Comparison of ENCODE assay signal across 13 mouse cellular contexts in the genomic region with DNA sequence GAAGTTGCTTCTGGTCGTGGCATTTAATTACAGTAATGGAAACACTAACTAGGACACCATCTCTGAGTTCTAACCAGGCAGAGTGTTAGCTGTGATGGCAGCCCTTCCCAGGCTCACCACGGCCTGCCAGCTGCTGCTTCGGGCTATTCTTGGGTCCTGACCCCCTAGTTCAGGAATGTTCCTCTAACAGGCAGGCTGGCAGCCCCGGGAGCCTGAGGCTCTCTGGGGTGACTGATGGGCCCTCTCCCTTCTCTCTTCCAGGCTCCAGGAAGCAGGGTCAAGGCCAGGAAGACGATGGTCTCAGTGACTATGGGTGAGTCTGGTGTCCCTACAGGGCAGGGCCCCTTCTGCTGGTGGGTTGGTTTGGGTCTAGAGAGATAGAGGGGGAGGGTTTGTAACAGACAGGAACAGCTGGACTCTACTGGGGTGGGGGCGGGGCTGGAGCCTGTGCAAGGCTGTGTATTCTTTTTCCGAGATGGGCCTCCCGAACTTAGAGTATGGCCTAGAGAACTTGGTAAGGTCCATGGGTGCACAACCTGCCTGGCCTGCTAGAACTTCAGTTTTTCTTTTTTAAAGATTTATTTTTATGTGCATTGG. TPM values are rescaled to one million over a fixed set of nuclear protein-coding genes. Genes with fewer than 3 reads are reported as not detected.
DNase-seq lines count a peak whose midpoint lies in the region; ATAC-seq and TF ChIP-seq lines count a peak whose summit lies in the region.
"Had no signal": no experiment of that assay in that cellular context is flagged by ENCODE, and none has a peak within 500 bp of the region (broad histone marks: within the 10 kb centered on the region; RNA-seq: fewer than 3 reads in every experiment).

No protein-coding gene starts in this region.

- H3K36me3 ChIP-seq in liver, embryonic 12.5 days = peaks cover 82% of the 10 kb centered on the region
- peaks cover 39% of the 10 kb centered on the region for H3K36me3 ChIP-seq in heart, embryonic 15.5 days
- H3K36me3 ChIP-seq in myocyte (ENCODE audit: control insufficient read depth, insufficient read depth) = peaks cover 4% of the 10 kb centered on the region
- peaks cover 29% of the 10 kb centered on the region for H3K36me3 ChIP-seq in hindbrain, embryonic 16.5 days (ENCODE audit: control insufficient read depth, insufficient read depth, low read length)
- peaks cover 20% of the 10 kb centered on the region for H3K36me3 ChIP-seq in forebrain, embryonic 16.5 days (ENCODE audit: control insufficient read depth, insufficient read depth)

- H3K9ac ChIP-seq in liver, embryonic 12.5 days = peak overlapping the region; percentile 31; the same call in 1 of the 2 replicates
- H3K9ac ChIP-seq in heart, embryonic 15.5 days = peak overlapping the region; percentile 20; the same call in 1 of the 2 replicates
- H3K9ac ChIP-seq in hindbrain, embryonic 16.5 days (ENCODE audit: low read depth, low read length) = no peak overlapping the region
- no peak overlapping the region for H3K9ac ChIP-seq in forebrain, embryonic 16.5 days (replicated peaks; ENCODE audit: low read depth, low read length)

- WGBS in liver, embryonic 12.5 days (ENCODE audit: insufficient replicate concordance) = 46% methylated on average over 8 of the region's 8 CpGs
- 39% methylated on average over 8 of the region's 8 CpGs for WGBS in heart, embryonic 15.5 days
- 78% methylated on average over 8 of the region's 8 CpGs for WGBS in hindbrain, embryonic 16.5 days
- WGBS in forebrain, embryonic 16.5 days = 82% methylated on average over 8 of the region's 8 CpGs

- TF ChIP-seq POLR2A in myocyte (IDR thresholded peaks at IDR 0.05; ENCODE audit: insufficient read length, low read depth) = peak; percentile 36

- H3ac ChIP-seq in myocyte (ENCODE audit: control insufficient read depth, insufficient read length) = no peak overlapping the region

- H3K4me2 ChIP-seq in liver, embryonic 12.5 days = peak overlapping the region; percentile 29; the same call in 1 of the 2 replicates
- peak overlapping the region; percentile 48 for H3K4me2 ChIP-seq in heart, embryonic 15.5 days
- H3K4me2 ChIP-seq in myocyte (ENCODE audit: low read depth) = peak overlapping the region; percentile 88
- no peak overlapping the region for H3K4me2 ChIP-seq in hindbrain, embryonic 16.5 days (ENCODE audit: low read length)
- no peak overlapping the region for H3K4me2 ChIP-seq in forebrain, embryonic 16.5 days (ENCODE audit: low read length)

- DNase-seq in liver = no peak
- DNase-seq in gastrocnemius, adult 8-10 months (ENCODE audit: low spot score in 2 of 2) = peak; percentile 69 to 84
- DNase-seq in spleen, postnatal 36 days (ENCODE audit: low spot score in 2 of 2) = no peak
- DNase-seq: cerebellum, postnatal 25 days; kidney, adult 9 months; lung, postnatal 36 days had no signal

- ATAC-seq in liver, embryonic 12.5 days = peak; percentile 44; the same call in 1 of the 2 replicates
- peak; percentile 79 for ATAC-seq in heart, embryonic 15.5 days (replicated peaks; ENCODE audit: insufficient number of reproducible peaks, insufficient read depth, low FRiP score, low read depth)
- ATAC-seq in hindbrain, embryonic 16.5 days = no peak
- ATAC-seq in forebrain, embryonic 16.5 days = no peak

- H3K79me2 ChIP-seq in myocyte (ENCODE audit: control insufficient read depth, insufficient read depth) = peaks cover 15% of the 10 kb centered on the region

- H3K4me3 ChIP-seq in liver, embryonic 12.5 days = no peak overlapping the region
- peak overlapping the region; percentile 26 for H3K4me3 ChIP-seq in heart, embryonic 15.5 days
- H3K4me3 ChIP-seq in myocyte = peak overlapping the region; percentile 17
- H3K4me3 ChIP-seq in hindbrain, embryonic 16.5 days (ENCODE audit: low read length) = no peak overlapping the region
- H3K4me3 ChIP-seq in forebrain, embryonic 16.5 days (replicated peaks; ENCODE audit: low read length) = no peak overlapping the region

- H3K9me3 ChIP-seq in liver, embryonic 12.5 days (replicated peaks) = no peaks in the 10 kb centered on the region
- H3K9me3 ChIP-seq in heart, embryonic 15.5 days (replicated peaks) = no peaks in the 10 kb centered on the region
- no peaks in the 10 kb centered on the region for H3K9me3 ChIP-seq in hindbrain, embryonic 16.5 days (ENCODE audit: control insufficient read depth, low read length)
- no peaks in the 10 kb centered on the region for H3K9me3 ChIP-seq in forebrain, embryonic 16.5 days (ENCODE audit: control insufficient read depth, low read length)

- H3K27ac ChIP-seq in liver, embryonic 12.5 days = 0 out of 2 replicates have a peak overlapping the region, but pooled peaks have one; percentile 3
- peak overlapping the region; percentile 87 for H3K27ac ChIP-seq in heart, embryonic 15.5 days
- H3K27ac ChIP-seq in hindbrain, embryonic 16.5 days (ENCODE audit: low read depth, low read length) = no peak overlapping the region
- no peak overlapping the region for H3K27ac ChIP-seq in forebrain, embryonic 16.5 days (ENCODE audit: low read length)

- peaks cover 24% of the 10 kb centered on the region for H3K4me1 ChIP-seq in liver, embryonic 12.5 days
- H3K4me1 ChIP-seq in heart, embryonic 15.5 days (replicated peaks) = peaks cover 19% of the 10 kb centered on the region
- no peaks in the 10 kb centered on the region for H3K4me1 ChIP-seq in hindbrain, embryonic 16.5 days (ENCODE audit: control insufficient read depth, insufficient read depth, low read depth, low read length)
- H3K4me1 ChIP-seq in forebrain, embryonic 16.5 days (replicated peaks; ENCODE audit: control insufficient read depth, insufficient read depth, low read length) = no peaks in the 10 kb centered on the region

- no peaks in the 10 kb centered on the region for H3K27me3 ChIP-seq in liver, embryonic 12.5 days (replicated peaks)
- no peaks in the 10 kb centered on the region for H3K27me3 ChIP-seq in heart, embryonic 15.5 days
- no peaks in the 10 kb centered on the region for H3K27me3 ChIP-seq in myocyte (ENCODE audit: control insufficient read depth, insufficient read depth, insufficient read length)
- no peaks in the 10 kb centered on the region for H3K27me3 ChIP-seq in hindbrain, embryonic 16.5 days (replicated peaks; ENCODE audit: control insufficient read depth, insufficient read depth, low read length)
- H3K27me3 ChIP-seq in forebrain, embryonic 16.5 days (replicated peaks; ENCODE audit: control insufficient read depth, insufficient read depth, low read length) = no peaks in the 10 kb centered on the region
- H3K27me3 ChIP-seq: CH12.LX had no signal

TF ChIP-seq in myocyte, 11 proteins besides CTCF, POLR2A, EP300 and RAD21 (continues in another document):
- TF ChIP-seq TCF3 (IDR thresholded peaks at IDR 0.05; ENCODE audit: insufficient read length, low read depth) = no peak
- TF ChIP-seq REST (IDR thresholded peaks at IDR 0.05; ENCODE audit: insufficient read depth, insufficient read length) = no peak
- TF ChIP-seq E2F4 (IDR thresholded peaks at IDR 0.05; ENCODE audit: insufficient read depth) = no peak
- no peak for TF ChIP-seq SRF (IDR thresholded peaks at IDR 0.05; ENCODE audit: control insufficient read depth, insufficient read length, low read depth)
- TF ChIP-seq MAX (IDR thresholded peaks at IDR 0.05; ENCODE audit: low read depth) = no peak
- TF ChIP-seq USF1 (IDR thresholded peaks at IDR 0.05; ENCODE audit: low read depth) = no peak
- TF ChIP-seq MYOD1 (IDR thresholded peaks at IDR 0.05; ENCODE audit: control insufficient read depth in 1 of 3, insufficient read length in 2 of 3, low read depth in 2 of 3) = peak; percentile 84 to 94 (median 93)
- peak; percentile 74 to 88 (median 78) for TF ChIP-seq MYOG (IDR thresholded peaks at IDR 0.05; ENCODE audit: control insufficient read depth in 1 of 3, insufficient read depth in 1 of 3, insufficient read length in 2 of 3, low read depth in 2 of 3)
- no peak for TF ChIP-seq CEBPB (IDR thresholded peaks at IDR 0.05; ENCODE audit: insufficient read depth, poor library complexity, severe bottlenecking)
- peak; percentile 41 for TF ChIP-seq TCF12 (IDR thresholded peaks at IDR 0.05; ENCODE audit: insufficient read depth, poor library complexity, severe bottlenecking)

RNA-seq across cellular contexts. Expression of a gene that starts 7.4 kb away (rescaled TPM):
- 26.3 and 27.5 TPM in 2 replicates for polyA plus RNA-seq in liver, embryonic 12.5 days (2016; fragmentation: Nextera tagmentation; extraction: Ambion mirVana)
- 100 to 1,000 TPM; 118 to 123 (median 121) TPM for total RNA-seq in gastrocnemius, adult 8-10 months (2022)
- 36.9 and 39.1 TPM in 2 replicates for polyA plus RNA-seq in heart, embryonic 15.5 days (2015; fragmentation: Nextera tagmentation; extraction: Ambion mirVana)
- polyA plus RNA-seq in myocyte (2012; fragmentation: generic; extraction: Trizol) = 35.5 TPM
- 33.7 and 35.7 TPM in 2 replicates for polyA plus RNA-seq in hindbrain, embryonic 16.5 days (2015; fragmentation: Nextera tagmentation; extraction: Ambion mirVana)
- 39.1 and 40.2 TPM in 2 replicates for polyA plus RNA-seq in forebrain, embryonic 16.5 days (2015; fragmentation: Nextera tagmentation; extraction: Ambion mirVana)

RNA-seq across cellular contexts. Expression of a gene that starts 7.4 kb away (rescaled TPM):
- 46.6 and 49.1 TPM in 2 replicates for polyA plus RNA-seq in liver, embryonic 12.5 days (2016; fragmentation: Nextera tagmentation; extraction: Ambion mirVana)
- total RNA-seq in gastrocnemius, adult 8-10 months (2022) = 10 to 100 TPM; 14.0 to 15.3 (median 14.9) TPM
- polyA plus RNA-seq in heart, embryonic 15.5 days (2015; fragmentation: Nextera tagmentation; extraction: Ambion mirVana) = 49.3 and 73.2 TPM in 2 replicates
- polyA plus RNA-seq in myocyte (2012; fragmentation: generic; extraction: Trizol) = 132 TPM
- polyA plus RNA-seq in hindbrain, embryonic 16.5 days (2015; fragmentation: Nextera tagmentation; extraction: Ambion mirVana) = 231 and 263 TPM in 2 replicates
- polyA plus RNA-seq in forebrain, embryonic 16.5 days (2015; fragmentation: Nextera tagmentation; extraction: Ambion mirVana) = 109 and 139 TPM in 2 replicates

RNA-seq across cellular contexts. Expression of a gene that starts 31.0 kb away (rescaled TPM):
- 45.0 and 45.2 TPM in 2 replicates for polyA plus RNA-seq in liver, embryonic 12.5 days (2016; fragmentation: Nextera tagmentation; extraction: Ambion mirVana)
- total RNA-seq in gastrocnemius, adult 8-10 months (2022) = 100 to 1,000 TPM; 178 to 228 (median 207) TPM
- 69.3 and 80.4 TPM in 2 replicates for polyA plus RNA-seq in heart, embryonic 15.5 days (2015; fragmentation: Nextera tagmentation; extraction: Ambion mirVana)
- 343 TPM for polyA plus RNA-seq in myocyte (2012; fragmentation: generic; extraction: Trizol)
- polyA plus RNA-seq in hindbrain, embryonic 16.5 days (2015; fragmentation: Nextera tagmentation; extraction: Ambion mirVana) = 63.0 and 72.9 TPM in 2 replicates
- polyA plus RNA-seq in forebrain, embryonic 16.5 days (2015; fragmentation: Nextera tagmentation; extraction: Ambion mirVana) = 83.7 and 99.3 TPM in 2 replicates

RNA-seq across cellular contexts. Expression of a gene that starts 37.3 kb away (rescaled TPM):
- polyA plus RNA-seq in liver, embryonic 12.5 days (2016; fragmentation: Nextera tagmentation; extraction: Ambion mirVana) = 0.17 and 0.23 TPM in 2 replicates
- under 1 TPM in 1 of 4 experiments, not detected in 3; 0.11 TPM for total RNA-seq in gastrocnemius, adult 8-10 months (2022)
- 0.29 TPM in 2 replicates for polyA plus RNA-seq in heart, embryonic 15.5 days (2015; fragmentation: Nextera tagmentation; extraction: Ambion mirVana)
- polyA plus RNA-seq in myocyte (2012; fragmentation: generic; extraction: Trizol) = 0.98 TPM
- 1.4 and 1.5 TPM in 2 replicates for polyA plus RNA-seq in hindbrain, embryonic 16.5 days (2015; fragmentation: Nextera tagmentation; extraction: Ambion mirVana)
- 0.24 and 0.67 TPM in 2 replicates for polyA plus RNA-seq in forebrain, embryonic 16.5 days (2015; fragmentation: Nextera tagmentation; extraction: Ambion mirVana)
- total RNA-seq: monocyte, adult 5-6 weeks had no signal

Comparison
In these comparisons a context has a peak if more than half of its experiments do, and no peak if none do; other contexts are left out.
1. ATAC-seq: peak in liver, embryonic 12.5 days (single experiment) and heart, embryonic 15.5 days (single experiment); none in hindbrain, embryonic 16.5 days (single experiment) and forebrain, embryonic 16.5 days (single experiment).
2. H3K27ac ChIP-seq: peak in liver, embryonic 12.5 days (single experiment) and heart, embryonic 15.5 days (single experiment); none in hindbrain, embryonic 16.5 days (single experiment) and forebrain, embryonic 16.5 days (single experiment).
3. H3K4me2 ChIP-seq: peak in liver, embryonic 12.5 days (single experiment), heart, embryonic 15.5 days (single experiment) and myocyte (single experiment); none in hindbrain, embryonic 16.5 days (single experiment) and forebrain, embryonic 16.5 days (single experiment).
4. H3K4me3 ChIP-seq: peak in heart, embryonic 15.5 days (single experiment) and myocyte (single experiment); none in liver, embryonic 12.5 days (single experiment), hindbrain, embryonic 16.5 days (single experiment) and forebrain, embryonic 16.5 days (single experiment).
5. H3K9ac ChIP-seq: peak in liver, embryonic 12.5 days (single experiment) and heart, embryonic 15.5 days (single experiment); none in hindbrain, embryonic 16.5 days (single experiment) and forebrain, embryonic 16.5 days (single experiment).
6. DNase-seq: peak in gastrocnemius, adult 8-10 months (2 of 2); none in liver (single experiment) and spleen, postnatal 36 days (0 of 2).